Mouse (Mus musculus) limb, embryonic 14.5 days (tissue): Measurements from ENCODE around the gene AC153137.1. TPM values are rescaled to one million over a fixed set of nuclear protein-coding genes. Genes with fewer than 3 reads are reported as not detected.

Experiments
- ATAC-seq: fragments of 200-750 bp; cut with Nextera tagmentation; 2 replicates; pipeline ENCODE4 v1.8.0; 2017; ENCODE audit warnings: low read depth, moderate number of reproducible peaks, moderate TSS enrichment; ENCODE audit not compliant: low FRiP score
- DNase-seq: peaks from one replicate; pipeline ENCODE4 v3.0.0-alpha.2; 2015; ENCODE audit warnings: low spot score
- H3K27ac ChIP-seq: fragments of 300-500 bp; sonication (generic); replicated peaks from 2 replicates; pipeline ENCODE4 v1.5.1; 2014; ENCODE audit warnings: low read depth, mild to moderate bottlenecking, low read length, moderate library complexity, mixed read lengths
- H3K27me3 ChIP-seq: fragments of 300-500 bp; sonication (generic); 2 replicates; pipeline ENCODE4 v1.6.1; 2014; ENCODE audit warnings: low read length, mixed read lengths; ENCODE audit not compliant: control insufficient read depth, insufficient read depth
- H3K36me3 ChIP-seq: fragments of 300-500 bp; sonication (generic); 2 replicates; pipeline ENCODE4 v1.6.1; 2014; ENCODE audit warnings: mild to moderate bottlenecking, low read length, moderate library complexity, mixed read lengths; ENCODE audit not compliant: control insufficient read depth, insufficient read depth
- H3K4me1 ChIP-seq: fragments of 300-500 bp; sonication (generic); 2 replicates; pipeline ENCODE4 v1.6.1; 2014; ENCODE audit warnings: antibody characterized with exemption, low read length, mixed read lengths; ENCODE audit not compliant: control insufficient read depth, insufficient read depth
- H3K4me2 ChIP-seq: fragments of 300-500 bp; sonication (generic); replicated peaks from 2 replicates; pipeline ENCODE4 v1.6.1; 2014; ENCODE audit warnings: low read depth, mild to moderate bottlenecking, low read length, moderate library complexity; ENCODE audit not compliant: severe bottlenecking
- H3K4me3 ChIP-seq: fragments of 300-500 bp; sonication (generic); replicated peaks from 2 replicates; pipeline ENCODE4 v1.5.1; 2014; ENCODE audit warnings: low read length
- H3K9ac ChIP-seq: fragments of 300-500 bp; sonication (generic); 2 replicates; pipeline ENCODE4 v1.6.1; 2014; ENCODE audit warnings: mild to moderate bottlenecking, low read depth, low read length, moderate library complexity; ENCODE audit not compliant: severe bottlenecking
- H3K9me3 ChIP-seq: fragments of 300-500 bp; sonication (generic); 2 replicates; pipeline ENCODE4 v1.6.1; 2016; ENCODE audit warnings: low read length; ENCODE audit not compliant: control insufficient read depth
- POLR2A ChIP-seq: fragments of 200-500 bp; IDR thresholded peaks from 2 replicates; pipeline ENCODE4 v1.8.0; 2012; ENCODE audit warnings: inconsistent platforms, mild to moderate bottlenecking, moderate library complexity, borderline replicate concordance; ENCODE audit not compliant: insufficient read depth, insufficient read length; ENCODE audit errors: extremely low read depth
- WGBS: fragments of 180-500 bp; shearing (Covaris S2); extraction: QIAGEN DNeasy Blood & Tissue Kit; methylation state at CpG from one replicate; pipeline ENCODE4 v1.1.7; 2014; 5-methylcytosine and 5-hydroxymethylcytosine counted together
- polyA plus RNA-seq, 2 experiments: library from polyadenylated mRNA; depleted of rRNA in 1 of 2; stranded (reverse) in 1 of 2; unstranded in 1 of 2; fragments of >200 nt; fragmentation: Nextera tagmentation in 1 of 2; extraction: Ambion mirVana in 1 of 2; gene quantifications; 2 replicates each; pipeline versions ENCODE4 v1.2.1 to v1.2.3; 2012 to 2014

The AC153137.1 gene
- polyA plus RNA-seq, 2 experiments, result not detected

GRCm38 (mm10) chr1:30945136-30945535 is 32.6 kb downstream of the AC153137.1 start:
- Histone ChIP-seq H3K4me3 (no peak overlapping the region), H3K36me3 (peaks cover 33% of the 10 kb centered on the region), H3K4me1 (peaks cover 4% of the 10 kb centered on the region; the same call in 1 of the 2 replicates), H3K27me3 (no peaks in the 10 kb centered on the region), H3K27ac (no peak overlapping the region), H3K9me3 (no peaks in the 10 kb centered on the region), H3K4me2 (no peak overlapping the region), H3K9ac (no peak overlapping the region)
- DNase-seq, result no peak
- 89% methylated on average over 6 of the region's 6 CpGs for WGBS
- TF ChIP-seq POLR2A, result no peak
- ATAC-seq, result no peak

GRCm38 (mm10) chr1:30940571-30940970 is 37.2 kb downstream of the AC153137.1 start:
- Histone ChIP-seq H3K4me3 (no peak overlapping the region), H3K27ac (no peak overlapping the region), H3K27me3 (no peaks in the 10 kb centered on the region), H3K9ac (no peak overlapping the region), H3K4me2 (no peak overlapping the region), H3K36me3 (peaks cover 33% of the 10 kb centered on the region), H3K9me3 (no peaks in the 10 kb centered on the region), H3K4me1 (no peaks in the 10 kb centered on the region)
- ATAC-seq (no peak), DNase-seq (no peak)
- TF ChIP-seq POLR2A, result no peak
- 70% methylated on average over 3 of the region's 3 CpGs for WGBS

- no peak overlapping the region for H3K4me2 ChIP-seq
- no peak overlapping the region for H3K4me3 ChIP-seq
- ATAC-seq (no peak), DNase-seq (no peak)
- H3K27ac ChIP-seq, result no peak overlapping the region
- peaks cover 13% of the 10 kb centered on the region for H3K36me3 ChIP-seq
- H3K27me3 ChIP-seq, result no peaks in the 10 kb centered on the region
- no peak overlapping the region for H3K9ac ChIP-seq
- TF ChIP-seq POLR2A, result no peak
- H3K9me3 ChIP-seq, result no peaks in the 10 kb centered on the region
- H3K4me1 ChIP-seq, result no peaks in the 10 kb centered on the region
- 76% methylated on average over 7 of the region's 7 CpGs for WGBS
Observed at GRCm38 (mm10) chr1:30938392-30938791, 39.4 kb downstream of the AC153137.1 start.

GRCm38 (mm10) chr1:30937396-30937965 is 40.3 kb downstream of the AC153137.1 start:
- ATAC-seq (no peak), DNase-seq (no peak)
- Histone ChIP-seq H3K9me3 (no peaks in the 10 kb centered on the region), H3K36me3 (peaks cover 9% of the 10 kb centered on the region), H3K27ac (no peak overlapping the region), H3K4me1 (no peaks in the 10 kb centered on the region), H3K4me2 (no peak overlapping the region), H3K4me3 (no peak overlapping the region), H3K9ac (no peak overlapping the region), H3K27me3 (no peaks in the 10 kb centered on the region)
- 53% methylated on average over 8 of the region's 8 CpGs for WGBS
- TF ChIP-seq POLR2A, result no peak

- 90% methylated on average over 2 of the region's 2 CpGs for WGBS
- no peak overlapping the region for H3K4me2 ChIP-seq
- H3K9me3 ChIP-seq, result no peaks in the 10 kb centered on the region
- ATAC-seq, result no peak
- H3K9ac ChIP-seq, result no peak overlapping the region
- DNase-seq, result no peak
- no peaks in the 10 kb centered on the region for H3K4me1 ChIP-seq
- no peak overlapping the region for H3K27ac ChIP-seq
- H3K4me3 ChIP-seq, result no peak overlapping the region
- no peak for TF ChIP-seq POLR2A
- H3K36me3 ChIP-seq, result peaks cover 9% of the 10 kb centered on the region
- H3K27me3 ChIP-seq, result no peaks in the 10 kb centered on the region
Observed at GRCm38 (mm10) chr1:30936488-30936887, 41.3 kb downstream of the AC153137.1 start.
